Mouse (Mus musculus): ENCODE results near the gene Gda.

Gene Gda

GRCm38 (mm10) chr19:21372395-21373072 lies 100.7 kb downstream of the Gda start:
- DNase-seq = no peak

GRCm38 (mm10) chr19:21371337-21371736 lies 101.9 kb downstream of the Gda start:
- no peak for DNase-seq

GRCm38 (mm10) chr19:21370782-21371181 lies 102.5 kb downstream of the Gda start:
- no peak for DNase-seq

- DNase-seq = no peak
Measured at GRCm38 (mm10) chr19:21369175-21369574, 104.1 kb downstream of the Gda start.

- no peak for DNase-seq
Measured at GRCm38 (mm10) chr19:21368595-21368994, 104.7 kb downstream of the Gda start.

- no peak for DNase-seq
Measured at GRCm38 (mm10) chr19:21357792-21358191, 115.5 kb downstream of the Gda start.

GRCm38 (mm10) chr19:21349634-21350033 lies 123.6 kb downstream of the Gda start:
- no peak for DNase-seq

- no peak for DNase-seq
Measured at GRCm38 (mm10) chr19:21346646-21347045, 126.6 kb downstream of the Gda start.

Measured in spleen, adult 18-20 months (tissue).